Mouse (Mus musculus) kidney, embryonic 16.5 days (tissue): ENCODE results near the gene Azin2. TPM values are rescaled to one million over a fixed set of nuclear protein-coding genes. Genes with fewer than 3 reads are reported as not detected.

Experiments used
- ATAC-seq: fragments of 200-750 bp; cut with Nextera tagmentation; 2 replicates; pipeline ENCODE4 v1.8.0; 2017; ENCODE audit warnings: moderate TSS enrichment; ENCODE audit not compliant: low FRiP score, low TSS enrichment
- H3K27ac ChIP-seq: fragments of 300-500 bp; sonication (generic); 2 replicates; pipeline ENCODE4 v1.5.1; 2014; ENCODE audit warnings: low read length
- H3K27me3 ChIP-seq: fragments of 300-500 bp; sonication (generic); 2 replicates; pipeline ENCODE4 v1.6.1; 2014; ENCODE audit warnings: low read length, control low read depth, mixed read lengths; ENCODE audit not compliant: insufficient read depth
- H3K36me3 ChIP-seq: fragments of 300-500 bp; sonication (generic); 2 replicates; pipeline ENCODE4 v1.6.1; 2014; ENCODE audit warnings: low read length, control low read depth, mixed read lengths; ENCODE audit not compliant: insufficient read depth
- H3K4me1 ChIP-seq: fragments of 300-500 bp; sonication (generic); 2 replicates; pipeline ENCODE4 v1.6.1; 2014; ENCODE audit warnings: low read length, control low read depth, mixed read lengths; ENCODE audit not compliant: insufficient read depth
- H3K4me2 ChIP-seq: fragments of 300-500 bp; sonication (generic); replicated peaks from 2 replicates; pipeline ENCODE4 v1.6.1; 2014; ENCODE audit warnings: low read depth, low read length
- H3K4me3 ChIP-seq: fragments of 300-500 bp; sonication (generic); 2 replicates; pipeline ENCODE4 v1.5.1; 2014; ENCODE audit warnings: mild to moderate bottlenecking, low read length
- H3K9ac ChIP-seq: fragments of 300-500 bp; sonication (generic); replicated peaks from 2 replicates; pipeline ENCODE4 v1.6.1; 2014; ENCODE audit warnings: low read length
- H3K9me3 ChIP-seq: fragments of 300-500 bp; sonication (generic); 2 replicates; pipeline ENCODE4 v1.6.1; 2016; ENCODE audit warnings: low read length, control low read depth
- WGBS: fragments of 180-500 bp; shearing (Covaris S2); extraction: QIAGEN DNeasy Blood & Tissue Kit; methylation state at CpG from one replicate; pipeline ENCODE4 v1.1.7; 2014; 5-methylcytosine and 5-hydroxymethylcytosine counted together
- polyA plus RNA-seq: library from polyadenylated mRNA; unstranded; fragments of >200 nt; fragmentation: Nextera tagmentation; extraction: Ambion mirVana; gene quantifications from 2 replicates; pipeline ENCODE4 v1.2.1, GENCODE M21; 2015

Gene Azin2
- polyA plus RNA-seq = 21.7 and 26.3 TPM in 2 replicates

DNA sequence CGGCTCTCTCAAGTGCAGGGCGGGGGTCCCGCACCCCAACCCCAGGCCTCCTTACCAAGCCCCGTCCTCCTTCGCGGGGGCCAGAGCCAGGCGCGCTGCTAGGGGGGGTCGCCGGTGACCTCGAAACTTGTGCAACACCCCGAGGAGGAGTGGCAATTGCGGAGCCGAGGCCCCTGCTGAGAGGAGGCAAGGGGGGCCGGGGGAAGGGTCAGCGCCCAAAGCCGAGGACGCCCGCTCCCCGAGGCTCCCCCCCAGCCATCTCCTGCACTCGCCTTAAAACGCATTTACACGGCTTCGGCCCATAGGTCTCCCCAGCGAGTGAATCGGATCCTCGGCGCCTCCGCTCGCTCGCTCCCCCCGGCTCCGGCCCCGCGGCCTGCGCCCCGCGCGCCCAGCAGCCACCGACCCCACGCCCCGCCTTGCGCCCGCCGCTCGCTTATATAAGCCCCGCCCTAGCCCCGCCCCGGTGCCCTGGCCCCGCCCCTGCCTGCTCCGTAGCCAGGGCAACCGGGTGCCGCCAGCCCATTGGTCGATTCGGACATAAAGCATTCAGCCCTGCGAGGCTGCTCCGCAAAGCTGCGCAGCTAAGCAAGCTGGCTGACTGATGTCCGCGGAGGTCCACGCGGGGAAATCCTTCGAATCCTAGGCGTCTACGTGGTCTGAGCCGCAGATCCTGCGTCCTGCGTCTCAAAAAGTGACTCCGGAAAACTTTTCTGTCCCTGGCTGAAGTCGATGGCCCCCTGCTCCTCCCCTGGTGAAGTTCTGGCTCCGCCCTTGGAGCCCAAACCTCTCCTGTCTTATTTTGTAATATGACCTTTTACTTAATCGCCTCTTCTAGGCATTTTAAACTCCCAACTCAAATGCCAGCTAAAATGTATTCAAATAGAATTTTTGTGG is at the start of gene Azin2:
TSS of gene Azin2 (minus strand) at position 414 of the 897 bp plus-strand sequence.
- no peaks in the 10 kb centered on the region for H3K27me3 ChIP-seq
- no peaks in the 10 kb centered on the region for H3K36me3 ChIP-seq
- H3K4me2 ChIP-seq = peak within 1 kb of the TSS; percentile 97
- peaks cover 23% of the 10 kb centered on the region for H3K4me1 ChIP-seq
- under 1% methylated on average over 69 of the region's 72 CpGs for WGBS
- no peaks in the 10 kb centered on the region for H3K9me3 ChIP-seq
- H3K9ac ChIP-seq = peak within 1 kb of the TSS; percentile 77
- ATAC-seq = peak; percentile 94
- H3K4me3 ChIP-seq = peak within 1 kb of the TSS; percentile 74
- H3K27ac ChIP-seq = peak within 1 kb of the TSS; percentile 29; the same call in 1 of the 2 replicates

DNA sequence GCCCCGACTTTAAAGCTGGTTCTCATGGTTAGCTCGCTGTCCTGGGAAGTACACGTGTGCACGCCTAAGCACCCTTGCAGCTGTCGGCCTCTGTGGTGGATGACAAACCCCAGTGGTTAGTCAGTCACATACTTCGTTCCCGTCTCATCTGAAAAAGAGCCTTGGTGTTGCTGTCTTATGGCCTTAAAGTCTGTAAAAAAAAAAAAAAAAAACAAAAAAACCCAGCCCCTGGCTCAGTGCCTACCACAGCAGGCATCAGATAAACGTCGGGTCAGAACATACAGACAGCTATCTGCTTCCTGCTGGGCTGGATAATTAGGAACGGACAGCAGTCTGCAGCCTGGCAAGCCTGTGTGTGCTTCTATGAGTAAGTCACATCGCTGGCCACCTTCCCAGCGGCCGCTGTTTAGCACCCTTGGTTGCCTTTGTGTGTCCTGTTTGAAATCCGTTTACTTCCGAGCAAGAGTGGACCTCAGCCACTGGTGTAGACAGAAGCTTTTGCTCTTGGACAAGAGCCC is 49.4 kb upstream of the Azin2 start:
- no peak for ATAC-seq
- Histone ChIP-seq H3K27ac (no peak overlapping the region), H3K36me3 (peaks cover 23% of the 10 kb centered on the region), H3K4me3 (no peak overlapping the region), H3K9me3 (no peaks in the 10 kb centered on the region), H3K4me2 (no peak overlapping the region), H3K4me1 (peaks cover 30% of the 10 kb centered on the region), H3K27me3 (no peaks in the 10 kb centered on the region), H3K9ac (no peak overlapping the region)
- 58% methylated on average over 15 of the region's 15 CpGs for WGBS

DNA sequence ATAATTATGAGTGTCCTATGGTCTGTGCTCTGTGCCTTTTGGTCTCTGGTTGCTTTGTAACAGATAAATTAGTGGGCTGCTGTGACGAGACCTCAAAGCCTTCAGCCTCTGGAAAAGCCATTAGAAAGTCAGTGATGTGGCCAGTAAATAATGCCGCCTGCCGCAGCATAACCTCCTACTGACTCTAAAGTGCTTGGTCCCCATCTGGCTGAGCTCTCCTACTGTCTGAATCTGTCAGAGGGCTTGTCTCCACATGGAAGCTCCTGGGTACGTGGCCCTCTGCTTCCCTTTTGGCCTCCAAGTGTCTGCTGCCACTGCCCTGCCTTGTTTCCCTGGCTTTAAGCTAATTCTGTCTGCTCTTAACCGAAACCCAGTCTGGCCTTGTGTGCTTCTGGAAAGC is 47.3 kb upstream of the Azin2 start:
- Histone ChIP-seq H3K9ac (no peak overlapping the region), H3K4me3 (no peak overlapping the region), H3K27ac (peak overlapping the region; percentile 39), H3K4me2 (no peak overlapping the region), H3K9me3 (no peaks in the 10 kb centered on the region), H3K4me1 (peaks cover 19% of the 10 kb centered on the region), H3K27me3 (no peaks in the 10 kb centered on the region), H3K36me3 (peaks cover 34% of the 10 kb centered on the region)
- ATAC-seq = peak; percentile 62; the same call in 1 of the 2 replicates
- WGBS = 26% methylated on average over 5 of the region's 5 CpGs

DNA sequence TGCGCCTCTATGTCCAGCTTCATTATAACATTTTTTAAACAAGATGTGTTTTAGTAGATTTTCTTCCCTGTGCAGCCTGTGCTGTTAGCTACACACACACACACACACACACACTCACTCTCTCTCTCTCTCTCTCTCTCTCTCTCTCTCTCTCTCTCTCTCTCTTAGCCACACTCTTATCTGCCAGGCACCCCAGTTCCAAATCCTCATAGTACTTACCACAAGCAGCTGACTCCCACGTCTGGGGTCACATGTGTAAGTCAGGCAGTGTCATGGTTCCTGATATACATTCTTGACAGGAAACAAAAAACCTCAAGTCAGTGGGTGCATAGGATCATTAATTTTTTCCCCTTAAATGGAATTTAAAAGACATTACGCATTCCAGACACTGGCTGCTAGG is 46.4 kb upstream of the Azin2 start:
- Histone ChIP-seq H3K36me3 (peaks cover 37% of the 10 kb centered on the region), H3K9ac (no peak overlapping the region), H3K4me3 (no peak overlapping the region), H3K9me3 (no peaks in the 10 kb centered on the region), H3K4me1 (peaks cover 19% of the 10 kb centered on the region), H3K27me3 (no peaks in the 10 kb centered on the region), H3K27ac (no peak overlapping the region), H3K4me2 (no peak overlapping the region)
- no peak for ATAC-seq
- WGBS = 54% methylated on average over 3 of the region's 3 CpGs

DNA sequence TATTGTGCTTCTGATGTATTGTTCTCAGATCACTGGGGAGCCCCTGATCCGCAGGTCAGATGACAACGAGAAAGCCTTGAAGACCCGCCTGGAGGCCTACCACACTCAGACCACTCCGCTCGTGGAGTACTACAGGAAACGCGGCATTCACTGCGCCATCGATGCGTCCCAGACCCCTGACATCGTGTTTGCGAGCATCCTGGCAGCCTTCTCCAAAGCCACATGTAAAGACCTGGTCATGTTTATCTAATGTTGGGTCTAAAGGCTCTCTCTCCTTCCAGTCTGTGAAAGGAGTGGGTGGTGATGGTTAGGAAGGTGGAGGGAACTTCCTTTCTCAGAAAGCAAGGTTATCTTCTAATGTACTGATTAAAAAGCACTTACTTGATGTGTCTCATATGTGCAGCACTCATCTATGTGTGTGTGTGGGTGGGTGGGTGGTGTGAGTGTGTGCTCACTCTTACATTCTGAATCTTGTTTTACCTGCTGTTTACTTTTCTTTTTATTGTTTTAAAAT is 45.8 kb upstream of the Azin2 start:
- H3K4me1 ChIP-seq = peaks cover 16% of the 10 kb centered on the region; the same call in 1 of the 2 replicates
- no peak overlapping the region for H3K9ac ChIP-seq
- H3K27ac ChIP-seq = no peak overlapping the region
- H3K27me3 ChIP-seq = no peaks in the 10 kb centered on the region
- 78% methylated on average over 12 of the region's 12 CpGs for WGBS
- H3K4me2 ChIP-seq = no peak overlapping the region
- ATAC-seq = no peak
- peaks cover 43% of the 10 kb centered on the region for H3K36me3 ChIP-seq
- H3K4me3 ChIP-seq = no peak overlapping the region
- no peaks in the 10 kb centered on the region for H3K9me3 ChIP-seq

DNA sequence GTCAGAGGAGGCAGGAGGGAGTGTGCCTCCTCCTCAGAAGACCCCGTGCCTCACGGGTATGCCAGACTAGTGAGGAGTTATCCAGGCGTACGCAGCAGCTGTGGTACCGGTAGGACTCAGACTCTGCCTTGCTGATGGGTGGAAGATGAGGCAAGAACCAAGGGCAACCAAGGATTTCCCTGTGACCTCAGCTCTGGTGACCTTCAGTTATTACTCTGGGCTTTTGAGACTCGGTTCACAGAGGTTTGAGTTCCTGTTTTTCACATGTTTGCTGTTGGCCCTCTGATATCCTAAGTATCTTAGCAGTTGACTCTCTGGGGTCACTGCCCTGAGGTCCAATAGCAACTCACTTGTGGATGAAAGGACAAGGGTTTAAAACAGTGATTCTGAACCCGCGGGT is 41.5 kb upstream of the Azin2 start:
- H3K36me3 ChIP-seq = peaks cover 68% of the 10 kb centered on the region
- WGBS = 87% methylated on average over 8 of the region's 8 CpGs
- H3K9ac ChIP-seq = no peak overlapping the region
- H3K27me3 ChIP-seq = no peaks in the 10 kb centered on the region
- no peak overlapping the region for H3K4me2 ChIP-seq
- no peak overlapping the region for H3K4me3 ChIP-seq
- no peak overlapping the region for H3K27ac ChIP-seq
- ATAC-seq = no peak
- H3K4me1 ChIP-seq = 0 out of 2 replicates have a peak, but pooled peaks cover 4% of the 10 kb centered on the region
- no peaks in the 10 kb centered on the region for H3K9me3 ChIP-seq

DNA sequence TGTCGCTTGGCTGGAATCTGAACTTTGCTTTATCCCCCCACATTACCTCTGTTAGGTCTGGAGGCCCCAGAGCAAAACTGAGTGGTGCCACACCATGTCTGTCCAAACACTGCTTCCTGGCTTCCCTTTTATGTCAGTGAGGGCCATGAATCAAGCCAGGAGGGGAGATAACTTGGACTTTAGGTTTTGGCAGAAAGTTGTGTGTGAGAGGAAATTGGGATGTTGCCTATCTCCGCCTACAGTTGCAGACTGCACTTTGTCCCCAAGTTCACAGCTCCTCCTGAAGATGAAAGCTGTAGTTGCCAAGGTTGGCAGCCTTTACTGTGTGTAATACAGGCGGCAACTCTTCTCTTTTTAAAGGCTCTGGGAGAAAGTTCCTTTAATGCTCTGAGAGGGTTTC is 38.5 kb upstream of the Azin2 start:
- Histone ChIP-seq H3K27ac (no peak overlapping the region), H3K4me1 (peaks cover 32% of the 10 kb centered on the region), H3K4me2 (no peak overlapping the region), H3K36me3 (peaks cover 52% of the 10 kb centered on the region), H3K9ac (no peak overlapping the region), H3K9me3 (no peaks in the 10 kb centered on the region), H3K27me3 (no peaks in the 10 kb centered on the region), H3K4me3 (no peak overlapping the region)
- no peak for ATAC-seq
- 72% methylated on average over 3 of the region's 3 CpGs for WGBS

DNA sequence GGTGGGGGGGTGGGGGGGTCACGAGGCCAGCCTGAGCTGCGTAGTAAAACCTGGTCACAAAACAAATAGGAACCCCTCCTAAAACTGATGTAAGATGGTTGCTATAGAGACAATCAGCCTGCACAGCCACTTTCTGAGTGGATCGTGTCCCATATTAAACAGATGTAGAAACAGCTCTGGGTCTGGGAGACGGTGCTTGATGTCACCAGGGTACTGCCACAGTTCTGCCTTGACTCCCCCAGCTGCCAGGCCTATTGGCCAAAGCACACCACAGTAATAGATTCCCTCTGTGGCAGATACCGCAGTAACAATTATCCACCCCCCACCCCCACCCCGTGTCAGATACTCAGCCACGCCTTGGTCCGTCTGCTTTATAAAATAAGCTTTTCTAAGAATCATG is 36.2 kb upstream of the Azin2 start:
- no peak for ATAC-seq
- Histone ChIP-seq H3K4me3 (no peak overlapping the region), H3K27me3 (no peaks in the 10 kb centered on the region), H3K27ac (peak overlapping the region; percentile 41; the same call in 1 of the 2 replicates), H3K9ac (no peak overlapping the region), H3K9me3 (no peaks in the 10 kb centered on the region), H3K36me3 (peaks cover 40% of the 10 kb centered on the region), H3K4me2 (no peak overlapping the region), H3K4me1 (peaks cover 51% of the 10 kb centered on the region)
- 51% methylated on average over 8 of the region's 8 CpGs for WGBS

DNA sequence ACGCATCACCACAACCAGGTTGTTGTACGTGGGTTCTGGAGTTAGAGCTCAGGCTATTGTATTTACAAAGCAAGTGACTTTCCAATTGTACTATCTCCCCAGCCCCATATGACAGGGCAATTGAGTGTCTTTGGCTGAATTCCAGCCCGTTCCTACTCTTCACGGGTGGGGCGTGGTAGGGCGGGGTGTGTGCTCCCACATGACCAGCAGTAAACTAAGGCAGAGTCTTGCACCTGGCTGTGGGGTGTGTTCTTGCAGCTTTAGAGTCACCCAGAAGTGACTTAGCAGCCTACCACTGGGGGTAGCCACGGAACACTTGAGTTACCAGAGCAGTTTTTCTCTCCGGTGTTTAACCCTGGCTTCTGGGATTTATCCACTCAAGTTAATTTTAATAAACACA is 35.0 kb upstream of the Azin2 start:
- 63% methylated on average over 8 of the region's 8 CpGs for WGBS
- ATAC-seq = no peak
- Histone ChIP-seq H3K27me3 (no peaks in the 10 kb centered on the region), H3K9ac (no peak overlapping the region), H3K9me3 (no peaks in the 10 kb centered on the region), H3K4me2 (no peak overlapping the region), H3K27ac (peak overlapping the region; percentile 41; the same call in 1 of the 2 replicates), H3K4me3 (no peak overlapping the region), H3K36me3 (peaks cover 30% of the 10 kb centered on the region), H3K4me1 (peaks cover 51% of the 10 kb centered on the region)

DNA sequence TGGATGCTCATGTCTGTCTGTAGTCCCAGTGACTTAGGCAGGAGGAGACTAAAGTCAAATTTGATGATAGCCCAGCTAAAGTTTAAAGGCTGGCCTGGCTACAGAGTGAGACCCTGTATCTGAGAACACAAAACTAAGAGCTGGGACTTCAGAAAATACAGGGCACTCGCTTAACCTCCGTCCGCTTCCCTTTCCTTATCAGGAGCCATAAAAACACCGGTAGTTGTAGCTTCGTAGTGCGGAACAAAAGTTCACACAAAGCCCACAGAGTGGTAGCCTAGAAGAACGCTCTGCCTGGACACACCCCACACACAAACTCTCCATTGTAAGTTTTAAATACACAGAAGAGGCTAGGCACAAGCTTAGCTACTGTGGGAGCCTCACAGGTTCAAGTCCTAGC is 33.0 kb upstream of the Azin2 start:
- peaks cover 51% of the 10 kb centered on the region for H3K4me1 ChIP-seq
- H3K9me3 ChIP-seq = no peaks in the 10 kb centered on the region
- 59% methylated on average over 7 of the region's 7 CpGs for WGBS
- H3K4me3 ChIP-seq = no peak overlapping the region
- no peak overlapping the region for H3K4me2 ChIP-seq
- H3K9ac ChIP-seq = no peak overlapping the region
- H3K27me3 ChIP-seq = no peaks in the 10 kb centered on the region
- no peak overlapping the region for H3K27ac ChIP-seq
- no peak for ATAC-seq
- peaks cover 12% of the 10 kb centered on the region for H3K36me3 ChIP-seq
